Mouse (Mus musculus) cerebellum, postnatal 4 days (tissue): Measurements from ENCODE around the gene Psd.

Source experiments
- DNase-seq, 2 experiments: peaks; one replicate each; pipeline ENCODE4 v3.0.0; 2022; ENCODE audit warnings: low spot score in 2 of 2, mixed read lengths in 1 of 2

Psd gene

GRCm38 (mm10) chr19:46306751-46307289 lies 20.1 kb downstream of the Psd start:
- peak; percentile 1 to 13 for DNase-seq

GRCm38 (mm10) chr19:46306268-46306610 lies 20.7 kb downstream of the Psd start:
- DNase-seq: no peak

- DNase-seq: peak; percentile 37 to 62
These were observed 21.3 kb downstream of the Psd start for GRCm38 (mm10) chr19:46305432-46306267.

- peak; percentile 8 to 17 for DNase-seq
These were observed 22.0 kb downstream of the Psd start for GRCm38 (mm10) chr19:46304908-46305333.

GRCm38 (mm10) chr19:46304216-46304841 lies 22.6 kb downstream of the Psd start, which contains the start of gene Nfkb2:
Nfkb2 (plus strand) TSS chr19:46304320.
- peak; percentile 49 to 84 for DNase-seq

GRCm38 (mm10) chr19:46303251-46304215 lies 23.4 kb downstream of the Psd start:
- DNase-seq: peak in 1 of 2 experiments; percentile 11

GRCm38 (mm10) chr19:46302551-46302950 lies 24.4 kb downstream of the Psd start:
- DNase-seq: no peak

GRCm38 (mm10) chr19:46300294-46301045 lies 26.5 kb downstream of the Psd start:
- no peak for DNase-seq

- no peak for DNase-seq
These were observed 30.0 kb downstream of the Psd start for GRCm38 (mm10) chr19:46296938-46297337.

- DNase-seq: no peak
These were observed 36.3 kb downstream of the Psd start for GRCm38 (mm10) chr19:46290535-46291105.

GRCm38 (mm10) chr19:46287566-46287965 lies 39.4 kb downstream of the Psd start:
- DNase-seq: no peak

- DNase-seq: no peak
These were observed 40.0 kb downstream of the Psd start for GRCm38 (mm10) chr19:46286926-46287325.

GRCm38 (mm10) chr19:46286047-46286446 lies 40.9 kb downstream of the Psd start:
- peak in 1 of 2 experiments; percentile 70 for DNase-seq

GRCm38 (mm10) chr19:46285631-46286030 lies 41.3 kb downstream of the Psd start:
- DNase-seq: no peak

- DNase-seq: no peak
These were observed 42.3 kb downstream of the Psd start for GRCm38 (mm10) chr19:46284686-46285085.

- DNase-seq: no peak
These were observed 44.7 kb downstream of the Psd start for GRCm38 (mm10) chr19:46282081-46282849.

- DNase-seq: no peak
These were observed 51.6 kb downstream of the Psd start for GRCm38 (mm10) chr19:46275307-46275706.

- DNase-seq: no peak
These were observed 62.2 kb downstream of the Psd start for GRCm38 (mm10) chr19:46264762-46265161.
